Mouse (Mus musculus) C2C12 (cell line): ENCODE measurements at regions not wholly inside any gene's neighbourhood (a gene's known extent, or its start where the extent isn't known, plus 50 kb on each side); places are given as distances from the start of the nearest gene placed in this dataset.

Source experiments
- H3K27me3 ChIP-seq: one replicate; pipeline ENCODE4 v1.6.1; 2011; ENCODE audit not compliant: control insufficient read depth, insufficient read depth, insufficient read length
- H3K36me3 ChIP-seq: one replicate; pipeline ENCODE4 v1.6.1; 2011; ENCODE audit not compliant: control insufficient read depth, insufficient read depth
- H3K4me3 ChIP-seq: one replicate; pipeline ENCODE4 v1.5.1; 2011; ENCODE audit warnings: mild to moderate bottlenecking, control low read depth; ENCODE audit not compliant: poor library complexity, insufficient read depth, severe bottlenecking
- H3K79me2 ChIP-seq: one replicate; pipeline ENCODE4 v1.6.1; 2011; ENCODE audit not compliant: control insufficient read depth, insufficient read depth
- H3K79me3 ChIP-seq: one replicate; pipeline ENCODE4 v1.6.1; 2011; ENCODE audit warnings: low read depth, control low read depth
- H3ac ChIP-seq: one replicate; pipeline ENCODE3; 2011; ENCODE audit warnings: low read depth; ENCODE audit not compliant: control insufficient read depth, insufficient read length
- CEBPB ChIP-seq: IDR thresholded peaks from one replicate; pipeline ENCODE4 v1.6.1; 2011; ENCODE audit warnings: low read depth, mild to moderate bottlenecking, control low read depth, moderate library complexity
- CTCF ChIP-seq: IDR thresholded peaks from one replicate; pipeline ENCODE4 v1.5.1; 2011; ENCODE audit not compliant: control insufficient read depth, insufficient read depth, insufficient read length
- FOSL1 ChIP-seq: IDR thresholded peaks from one replicate; pipeline ENCODE4 v1.8.0; 2011; ENCODE audit warnings: mild to moderate bottlenecking, low read length; ENCODE audit not compliant: poor library complexity, insufficient read depth, severe bottlenecking
- MAX ChIP-seq: IDR thresholded peaks from one replicate; pipeline ENCODE4 v1.6.1; 2011; ENCODE audit warnings: mild to moderate bottlenecking, control low read depth
- MYOD1 ChIP-seq: IDR thresholded peaks from one replicate; pipeline ENCODE4 v1.6.1; 2011; ENCODE audit warnings: low read depth; ENCODE audit not compliant: control insufficient read depth, insufficient read length
- MYOG ChIP-seq: IDR thresholded peaks from one replicate; pipeline ENCODE4 v1.6.1; 2011; ENCODE audit not compliant: control insufficient read depth, insufficient read length; ENCODE audit errors: extremely low read depth
- USF1 ChIP-seq: IDR thresholded peaks from one replicate; pipeline ENCODE4 v1.6.1; 2011; ENCODE audit warnings: low read depth, mild to moderate bottlenecking, control low read depth, moderate library complexity

DNA sequence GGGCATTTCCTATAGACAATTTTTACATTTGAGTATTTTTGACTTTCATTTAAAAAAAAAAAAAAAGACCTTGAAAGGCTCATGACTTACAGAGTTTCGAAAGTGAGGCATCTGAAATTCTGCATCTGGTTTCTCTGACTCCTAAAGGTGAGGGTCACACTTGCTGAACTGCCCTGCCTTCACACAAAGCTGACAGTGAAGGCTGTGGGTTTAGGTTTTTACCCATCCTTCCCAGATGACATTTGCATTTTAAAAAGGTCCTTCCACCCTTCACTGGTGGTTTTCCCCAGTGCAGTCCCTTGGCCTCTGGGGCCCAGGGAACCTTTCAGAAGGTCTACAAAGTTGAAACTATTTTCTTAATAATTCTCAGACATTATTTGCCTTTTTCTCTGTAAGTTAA, 76.4 kb upstream of the Slit3 start:
- H3K36me3 ChIP-seq: no peaks in the 10 kb centered on the region
- TF ChIP-seq FOSL1 (no peak), MAX (no peak), CTCF (no peak), CEBPB (no peak), MYOD1 (no peak), MYOG (no peak), USF1 (no peak)
- H3K79me2 ChIP-seq: no peaks in the 10 kb centered on the region
- no peak overlapping the region for H3ac ChIP-seq
- no peaks in the 10 kb centered on the region for H3K79me3 ChIP-seq
- no peaks in the 10 kb centered on the region for H3K27me3 ChIP-seq
- no peak overlapping the region for H3K4me3 ChIP-seq

DNA sequence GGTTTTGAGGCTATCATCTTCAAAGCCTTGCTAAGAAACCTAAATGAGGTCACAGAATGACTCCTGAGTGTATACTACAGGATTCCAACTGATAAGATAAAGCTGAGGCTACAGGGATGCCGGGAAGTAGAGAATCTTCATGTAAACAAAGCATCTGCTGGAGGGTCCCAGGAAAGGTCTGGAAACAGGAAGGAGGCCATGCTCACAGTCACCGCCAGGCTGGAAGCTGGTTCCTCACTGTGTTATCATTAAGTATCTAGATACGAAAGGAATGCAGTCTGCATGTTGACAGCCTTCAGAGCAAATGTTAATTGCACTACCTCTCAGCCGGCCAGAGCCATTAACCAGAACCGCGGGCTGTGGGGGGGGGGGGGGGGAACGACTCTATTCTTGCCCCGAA, 96.6 kb upstream of the Slit3 start:
- TF ChIP-seq CTCF (no peak), MYOD1 (no peak), USF1 (no peak), FOSL1 (no peak), CEBPB (no peak), MAX (no peak), MYOG (no peak)
- Histone ChIP-seq H3K79me3 (no peaks in the 10 kb centered on the region), H3K27me3 (no peaks in the 10 kb centered on the region), H3ac (no peak overlapping the region), H3K79me2 (no peaks in the 10 kb centered on the region), H3K4me3 (no peak overlapping the region), H3K36me3 (no peaks in the 10 kb centered on the region)

DNA sequence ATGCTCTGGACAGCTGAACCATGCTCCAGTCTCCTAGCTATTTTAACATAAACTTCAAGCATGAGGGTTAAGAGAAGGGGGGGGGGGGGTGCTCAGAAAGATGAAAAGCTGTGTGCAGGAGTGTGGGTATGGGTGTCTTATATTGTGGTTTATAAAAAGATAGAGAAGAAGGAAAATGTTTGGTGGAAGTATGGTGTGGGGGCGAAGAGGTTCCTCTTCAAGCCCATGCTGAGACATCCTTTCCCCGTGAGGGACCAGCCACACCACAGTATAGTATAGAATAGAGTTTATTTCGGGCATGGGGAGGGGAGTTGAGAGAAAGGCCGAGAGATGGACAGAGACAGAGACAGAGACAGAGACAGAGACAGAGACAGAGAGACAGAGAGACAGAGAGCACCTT, 97.2 kb upstream of the Slit3 start:
- H3K36me3 ChIP-seq: no peaks in the 10 kb centered on the region
- no peaks in the 10 kb centered on the region for H3K27me3 ChIP-seq
- H3K79me2 ChIP-seq: no peaks in the 10 kb centered on the region
- no peak overlapping the region for H3K4me3 ChIP-seq
- TF ChIP-seq MYOG (no peak), MYOD1 (no peak), MAX (no peak), CEBPB (no peak), CTCF (no peak), USF1 (no peak), FOSL1 (no peak)
- H3K79me3 ChIP-seq: no peaks in the 10 kb centered on the region
- no peak overlapping the region for H3ac ChIP-seq

DNA sequence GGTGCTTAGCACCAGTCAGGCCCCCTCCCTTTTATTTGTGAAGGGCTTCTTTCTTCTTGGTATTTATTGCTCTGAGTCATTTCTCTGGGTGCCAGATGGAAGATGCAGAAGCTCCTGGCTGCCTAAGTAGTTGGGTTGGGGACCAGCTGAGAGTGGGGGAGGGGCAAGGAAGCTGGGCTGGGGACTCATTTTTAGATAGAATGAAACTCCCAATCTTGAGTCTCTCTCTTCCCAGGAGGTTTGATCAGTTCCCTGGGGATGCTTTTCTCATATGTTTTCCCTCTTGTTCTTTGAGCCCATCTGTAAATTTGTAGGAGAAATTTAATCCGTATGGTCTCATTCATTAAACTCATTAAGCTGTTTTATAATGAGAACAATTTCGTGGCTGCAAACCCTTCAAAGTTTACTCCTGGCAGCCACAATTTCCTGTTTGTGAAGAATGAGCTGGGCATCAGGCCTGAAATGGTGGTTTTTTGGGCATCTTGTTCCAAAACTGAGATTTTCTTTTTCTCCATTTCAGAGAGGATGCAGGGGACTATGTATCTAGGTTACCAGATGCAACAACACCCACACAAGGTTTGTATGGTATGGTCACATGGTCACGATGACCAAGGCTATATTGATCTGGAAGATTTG, 98.9 kb upstream of the Slit3 start:
- H3K79me2 ChIP-seq: no peaks in the 10 kb centered on the region
- no peak overlapping the region for H3ac ChIP-seq
- H3K27me3 ChIP-seq: no peaks in the 10 kb centered on the region
- no peak for TF ChIP-seq MYOD1
- TF ChIP-seq CTCF: no peak
- TF ChIP-seq USF1: no peak
- TF ChIP-seq CEBPB: no peak
- no peak for TF ChIP-seq MAX
- TF ChIP-seq FOSL1: no peak
- no peak for TF ChIP-seq MYOG
- no peaks in the 10 kb centered on the region for H3K79me3 ChIP-seq
- no peak overlapping the region for H3K4me3 ChIP-seq
- H3K36me3 ChIP-seq: no peaks in the 10 kb centered on the region

DNA sequence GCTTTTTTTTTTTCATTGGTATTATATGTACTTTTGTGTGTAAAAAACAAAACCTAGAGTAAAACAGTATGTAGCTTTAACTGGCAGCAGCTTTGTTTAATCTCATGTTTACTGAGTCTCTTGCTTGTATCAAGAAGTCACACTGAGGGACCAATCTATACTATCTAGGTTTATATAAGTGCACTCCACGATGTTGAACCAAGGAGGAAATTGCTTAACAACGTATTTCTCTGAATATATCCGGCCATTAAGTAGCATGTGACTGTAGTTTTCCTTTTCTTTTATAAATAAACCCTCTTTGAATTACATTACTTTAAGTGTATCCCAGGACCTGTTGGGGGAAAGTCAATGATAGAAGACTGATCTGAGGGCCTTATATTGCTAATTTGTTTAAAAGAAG, 104.0 kb upstream of the Slit3 start:
- no peaks in the 10 kb centered on the region for H3K27me3 ChIP-seq
- H3K4me3 ChIP-seq: no peak overlapping the region
- H3K79me3 ChIP-seq: no peaks in the 10 kb centered on the region
- H3K36me3 ChIP-seq: no peaks in the 10 kb centered on the region
- no peak overlapping the region for H3ac ChIP-seq
- no peaks in the 10 kb centered on the region for H3K79me2 ChIP-seq
- TF ChIP-seq MYOD1 (no peak), CEBPB (no peak), FOSL1 (no peak), USF1 (no peak), CTCF (no peak), MAX (no peak), MYOG (no peak)

DNA sequence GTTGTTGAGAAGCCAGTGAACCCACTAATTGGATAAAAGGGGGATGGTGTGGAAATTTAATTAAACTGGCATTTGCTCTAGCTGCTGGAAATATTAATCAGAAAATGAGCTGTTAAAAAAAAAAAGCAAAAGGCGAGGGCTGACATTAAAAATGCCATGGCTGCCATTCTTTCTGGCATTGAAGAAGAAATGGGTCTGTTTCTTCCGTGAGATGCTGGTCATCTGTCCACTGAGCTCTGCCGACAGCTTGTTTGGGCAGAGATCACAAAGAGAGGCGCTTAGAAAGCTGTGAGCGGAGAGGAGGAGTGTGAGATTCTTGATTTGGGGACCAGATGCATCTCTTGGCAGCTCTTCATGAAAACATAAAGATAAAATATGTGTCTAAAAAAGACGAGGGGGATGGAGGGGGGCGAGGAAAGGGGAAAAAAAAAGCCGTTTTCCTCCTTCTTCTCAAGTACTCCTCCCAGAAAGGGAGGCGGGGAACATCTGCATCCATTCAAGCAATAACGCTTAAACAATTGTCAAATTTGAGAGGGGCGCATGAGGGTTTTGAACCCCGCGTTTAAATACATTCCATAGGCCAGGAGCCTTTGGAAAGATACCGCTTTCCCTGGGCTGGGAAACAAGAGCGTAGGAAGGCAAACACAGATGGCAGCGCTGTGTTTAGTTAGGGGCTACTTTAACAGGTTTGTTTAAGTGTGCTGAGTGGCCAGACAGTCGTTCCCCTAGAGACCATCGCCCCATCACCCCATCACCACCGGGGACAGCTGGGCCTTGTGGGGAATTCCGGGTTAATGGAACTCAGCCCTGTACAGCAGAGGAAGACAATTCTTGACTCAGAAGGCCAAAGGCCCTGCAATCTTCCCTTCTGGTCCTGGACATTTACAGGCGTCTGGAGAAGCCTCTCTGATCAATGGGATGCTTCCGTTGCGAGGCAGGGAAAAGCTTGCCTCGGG, 109.2 kb upstream of the Slit3 start:
- TF ChIP-seq MAX: no peak
- TF ChIP-seq CEBPB: no peak
- TF ChIP-seq USF1: no peak
- no peak for TF ChIP-seq MYOG
- TF ChIP-seq FOSL1: no peak
- TF ChIP-seq MYOD1: no peak
- TF ChIP-seq CTCF: no peak
- Histone ChIP-seq H3K79me2 (no peaks in the 10 kb centered on the region), H3K4me3 (no peak overlapping the region), H3ac (no peak overlapping the region), H3K27me3 (no peaks in the 10 kb centered on the region), H3K79me3 (no peaks in the 10 kb centered on the region), H3K36me3 (no peaks in the 10 kb centered on the region)
